Comparison of ENCODE assay signal across 17 mouse cellular contexts in the genomic region with DNA sequence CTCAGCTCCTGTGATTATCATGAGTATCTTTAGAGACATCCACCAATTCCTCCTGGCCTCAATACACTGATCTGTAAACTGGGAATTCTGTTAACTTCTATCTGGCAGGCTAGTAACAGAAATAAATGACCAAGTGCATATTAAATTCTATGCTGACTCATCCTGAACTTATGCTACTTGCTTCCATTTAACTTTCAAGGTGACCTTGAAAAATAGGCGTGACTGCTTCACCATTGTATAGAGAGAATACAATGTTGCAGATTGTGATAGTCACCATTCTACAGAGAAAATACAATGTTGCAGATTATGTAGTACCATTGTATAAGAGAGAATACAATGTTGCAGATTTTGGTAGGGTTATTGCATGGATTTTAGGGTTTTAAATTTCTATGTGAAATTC.
"Had no signal": no experiment of that assay in that cellular context is flagged by ENCODE, and none has a peak within 500 bp of the region (broad histone marks: within the 10 kb centered on the region; RNA-seq: fewer than 3 reads in every experiment).

No protein-coding gene starts in this region.

- H3K4me1 ChIP-seq: neural tube, embryonic 12.5 days; neural tube, embryonic 15.5 days; stomach, embryonic 15.5 days had no signal

- H3K4me3 ChIP-seq: neural tube, embryonic 12.5 days; neural tube, embryonic 13.5 days; neural tube, embryonic 15.5 days; stomach, embryonic 15.5 days had no signal

- H3K36me3 ChIP-seq: neural tube, embryonic 12.5 days; neural tube, embryonic 13.5 days; neural tube, embryonic 15.5 days; stomach, embryonic 15.5 days had no signal

- H3K9ac ChIP-seq: neural tube, embryonic 12.5 days; neural tube, embryonic 13.5 days; neural tube, embryonic 15.5 days; stomach, embryonic 15.5 days had no signal

- DNase-seq: retina, postnatal 1 day; right cerebral cortex, adult 18-20 months; right cerebral cortex, postnatal 14 days; right cerebral cortex, postnatal 25 days; right cerebral cortex, postnatal 4 days; spleen, adult 18-20 months; thymus, adult 18-20 months; thymus, adult 2 months; thymus, postnatal 14 days; thymus, postnatal 25 days; thymus, postnatal 36 days; thymus, postnatal 4 days had no signal

- H3K27ac ChIP-seq: neural tube, embryonic 12.5 days; neural tube, embryonic 13.5 days; neural tube, embryonic 15.5 days; stomach, embryonic 15.5 days; stomach, postnatal 0 days had no signal

- H3K9me3 ChIP-seq: neural tube, embryonic 12.5 days; neural tube, embryonic 13.5 days; neural tube, embryonic 15.5 days; stomach, embryonic 15.5 days had no signal
